Mouse (Mus musculus): ENCODE measurements at regions not wholly inside any gene's neighbourhood (a gene's known extent, or its start where the extent isn't known, plus 50 kb on each side); places are given as distances from the start of the nearest gene placed in this dataset.

- TF ChIP-seq POLR2A (IDR thresholded peaks at IDR 0.05; ENCODE audit: borderline replicate concordance, low read depth, low read length) = no peak
- TF ChIP-seq CTCF (IDR thresholded peaks at IDR 0.05; ENCODE audit: low read depth, low read length) = peak; percentile 55; the same call in 1 of the 2 replicates
Measured at GRCm38 (mm10) chr7:75370595-75371519, 61.8 kb upstream of the Sv2b start.

Data from bone marrow macrophage, adult 2 months (primary cell).